ENCODE assay signal across 7 mouse cellular contexts in genomic region chr14:21498361-21498996, GRCm38 (mm10). TPM values are rescaled to one million over a fixed set of nuclear protein-coding genes. Genes with fewer than 3 reads are reported as not detected.
DNase-seq lines count a peak whose midpoint lies in the region; ATAC-seq and TF ChIP-seq lines count a peak whose summit lies in the region.

No protein-coding gene starts in this region.

- H3K27ac ChIP-seq in hindbrain, embryonic 14.5 days: peak overlapping the region; percentile 99

- peak overlapping the region; percentile 93 for H3K9ac ChIP-seq in hindbrain, embryonic 14.5 days

- no peaks in the 10 kb centered on the region for H3K9me3 ChIP-seq in hindbrain, embryonic 14.5 days (ENCODE audit: control insufficient read depth, low read length)

- no peak for TF ChIP-seq POLR2A in myocyte (IDR thresholded peaks at IDR 0.05; ENCODE audit: insufficient read length, low read depth)

- peaks cover 24% of the 10 kb centered on the region for H3K4me1 ChIP-seq in hindbrain, embryonic 14.5 days (replicated peaks; ENCODE audit: control insufficient read depth, insufficient read depth, low read length)

- H3K36me3 ChIP-seq in hindbrain, embryonic 14.5 days (replicated peaks; ENCODE audit: control insufficient read depth, insufficient read depth): no peaks in the 10 kb centered on the region
- no peaks in the 10 kb centered on the region for H3K36me3 ChIP-seq in myocyte (ENCODE audit: control insufficient read depth, insufficient read depth)

- ATAC-seq in hindbrain, embryonic 14.5 days (ENCODE audit: low FRiP score): no peak

- peak overlapping the region; percentile 88 for H3K4me2 ChIP-seq in hindbrain, embryonic 14.5 days (replicated peaks)
- peak overlapping the region; percentile 91 for H3K4me2 ChIP-seq in myocyte (ENCODE audit: low read depth)

- peak overlapping the region; percentile 56 for H3ac ChIP-seq in myocyte (ENCODE audit: control insufficient read depth, insufficient read length)

- H3K4me3 ChIP-seq in hindbrain, embryonic 14.5 days (replicated peaks; ENCODE audit: low read length): peak overlapping the region; percentile 87
- peak overlapping the region; percentile 47 for H3K4me3 ChIP-seq in myocyte

- H3K27me3 ChIP-seq in hindbrain, embryonic 14.5 days (ENCODE audit: control insufficient read depth, insufficient read depth, low read length): no peaks in the 10 kb centered on the region
- no peaks in the 10 kb centered on the region for H3K27me3 ChIP-seq in myocyte (ENCODE audit: control insufficient read depth, insufficient read depth, insufficient read length)

- peak; percentile 19 for DNase-seq in right cerebral cortex, postnatal 4 days
- DNase-seq in right cerebral cortex, postnatal 36 days (ENCODE audit: low spot score in 2 of 2): no peak
- peak; percentile 34 to 53 for DNase-seq in cerebellum, postnatal 10 days
- DNase-seq in hindbrain, embryonic 14.5 days (ENCODE audit: low spot score): peak; percentile 37
- DNase-seq in T-cell, adult 2 months (ENCODE audit: low spot score): no peak
- no peak for DNase-seq in kidney, adult 18-20 months

- WGBS in hindbrain, embryonic 14.5 days: 3% methylated on average over 7 of the region's 7 CpGs

- H3K79me2 ChIP-seq in myocyte (ENCODE audit: control insufficient read depth, insufficient read depth): peaks cover 19% of the 10 kb centered on the region

TF ChIP-seq in myocyte, 11 proteins besides CTCF, POLR2A, EP300 and RAD21:
- no peak for TF ChIP-seq MYOG (IDR thresholded peaks at IDR 0.05; ENCODE audit: control insufficient read depth in 1 of 3, insufficient read depth in 1 of 3, insufficient read length in 2 of 3, low read depth in 2 of 3)

RNA-seq across cellular contexts. Expression of gene Kat6b, which starts 17.2 kb away (rescaled TPM):
- 24.4 and 25.7 TPM in 2 replicates for polyA plus RNA-seq in hindbrain, embryonic 14.5 days (2014; fragmentation: Nextera tagmentation; extraction: Ambion mirVana)
- 3.9 TPM for polyA plus RNA-seq in myocyte (2012; fragmentation: generic; extraction: Trizol)

Comparison
In these comparisons a context has a peak if more than half of its experiments do, and no peak if none do; other contexts are left out.
1. DNase-seq: peak in right cerebral cortex, postnatal 4 days (single experiment), cerebellum, postnatal 10 days (2 of 2) and hindbrain, embryonic 14.5 days (single experiment); none in right cerebral cortex, postnatal 36 days (0 of 2), T-cell, adult 2 months (single experiment) and kidney, adult 18-20 months (single experiment).